8 mouse cellular contexts compared by ENCODE assay signal in genomic region chr11:100759611-100760233, GRCm38 (mm10). TPM values are rescaled to one million over a fixed set of nuclear protein-coding genes. Genes with fewer than 3 reads are reported as not detected.
DNase-seq lines count a peak whose midpoint lies in the region; ATAC-seq and TF ChIP-seq lines count a peak whose summit lies in the region.

Kcnh4 (minus strand) TSS chr11:100759942.

- WGBS in heart, embryonic 10.5 days, result 2% methylated on average over 40 of the region's 51 CpGs
- WGBS in heart, postnatal 0 days, result 2% methylated on average over 50 of the region's 51 CpGs
- 1% methylated on average over 48 of the region's 51 CpGs for WGBS in neural tube, embryonic 14.5 days

- peaks cover 26% of the 10 kb centered on the region for H3K4me1 ChIP-seq in heart, embryonic 10.5 days
- H3K4me1 ChIP-seq in heart, postnatal 0 days (ENCODE audit: control insufficient read depth, insufficient read depth), result 0 out of 2 replicates have a peak, but pooled peaks cover 5% of the 10 kb centered on the region
- no peaks in the 10 kb centered on the region for H3K4me1 ChIP-seq in neural tube, embryonic 14.5 days (ENCODE audit: control insufficient read depth, insufficient read depth, low read length)

- peak within 1 kb of the TSS; percentile 10; the same call in 1 of the 2 replicates for H3K4me2 ChIP-seq in heart, postnatal 0 days (ENCODE audit: low read depth, low read length)
- H3K4me2 ChIP-seq in neural tube, embryonic 14.5 days (ENCODE audit: low read depth, low read length), result peak within 1 kb of the TSS; percentile 62

- H3K27ac ChIP-seq in heart, embryonic 10.5 days, result no peak within 1 kb of the TSS
- H3K27ac ChIP-seq in heart, postnatal 0 days (ENCODE audit: low read depth), result no peak within 1 kb of the TSS
- 0 out of 2 replicates have a peak within 1 kb of the TSS, but pooled peaks have one; percentile 28 for H3K27ac ChIP-seq in neural tube, embryonic 14.5 days (ENCODE audit: low read depth, low read length)

- TF ChIP-seq CTCF in heart, postnatal 0 days (IDR thresholded peaks at IDR 0.05; ENCODE audit: low read depth), result no peak

- no peak for DNase-seq in heart, embryonic 10.5 days (ENCODE audit: low spot score)
- no peak for DNase-seq in heart, adult 8-10 months (ENCODE audit: low spot score)
- peak; percentile 25 for DNase-seq in embryo, embryonic 9.5 days (ENCODE audit: extremely low spot score)
- DNase-seq in heart, postnatal 0 days (ENCODE audit: low spot score), result no peak
- peak; percentile 85 to 87 for DNase-seq in layer of hippocampus, adult 8-10 months (ENCODE audit: low spot score in 2 of 2)
- peak; percentile 76 to 85 for DNase-seq in lung, adult 18-20 months
- peak; percentile 62 to 78 for DNase-seq in thymus, adult 18-20 months

- TF ChIP-seq EP300 in heart, postnatal 0 days (IDR thresholded peaks at IDR 0.05; ENCODE audit: low read depth), result no peak

- H3K4me3 ChIP-seq in heart, embryonic 10.5 days, result peak within 1 kb of the TSS; percentile 47
- H3K4me3 ChIP-seq in heart, postnatal 0 days (ENCODE audit: low read depth, low read length), result 0 out of 2 replicates have a peak within 1 kb of the TSS, but pooled peaks have one; percentile 0
- peak within 1 kb of the TSS; percentile 56 for H3K4me3 ChIP-seq in neural tube, embryonic 14.5 days (ENCODE audit: low read depth, low read length)

- no peak for ATAC-seq in heart, postnatal 0 days (ENCODE audit: insufficient read depth, low read depth)
- peak; percentile 54 for ATAC-seq in neural tube, embryonic 14.5 days (ENCODE audit: low read depth)

- no peaks in the 10 kb centered on the region for H3K9me3 ChIP-seq in heart, embryonic 10.5 days
- no peaks in the 10 kb centered on the region for H3K9me3 ChIP-seq in heart, postnatal 0 days (replicated peaks; ENCODE audit: control insufficient read depth, low read length)
- no peaks in the 10 kb centered on the region for H3K9me3 ChIP-seq in neural tube, embryonic 14.5 days (ENCODE audit: control insufficient read depth, low read length)

- no peaks in the 10 kb centered on the region for H3K36me3 ChIP-seq in heart, embryonic 10.5 days
- no peaks in the 10 kb centered on the region for H3K36me3 ChIP-seq in heart, postnatal 0 days (replicated peaks; ENCODE audit: control insufficient read depth, insufficient read depth, low read length)
- no peaks in the 10 kb centered on the region for H3K36me3 ChIP-seq in neural tube, embryonic 14.5 days (ENCODE audit: control insufficient read depth, insufficient read depth, low read length)

- no peak within 1 kb of the TSS for H3K9ac ChIP-seq in heart, postnatal 0 days (replicated peaks; ENCODE audit: low read depth, low read length)
- peak within 1 kb of the TSS; percentile 58 for H3K9ac ChIP-seq in neural tube, embryonic 14.5 days (replicated peaks; ENCODE audit: low read depth, low read length)

- H3K27me3 ChIP-seq in heart, embryonic 10.5 days (ENCODE audit: insufficient read depth, poor library complexity, severe bottlenecking), result peaks cover 82% of the 10 kb centered on the region
- peaks cover 45% of the 10 kb centered on the region for H3K27me3 ChIP-seq in heart, postnatal 0 days (ENCODE audit: control insufficient read depth, insufficient read depth, low read length)
- H3K27me3 ChIP-seq in neural tube, embryonic 14.5 days (ENCODE audit: control insufficient read depth, insufficient read depth, low read length), result peaks cover 8% of the 10 kb centered on the region; the same call in 1 of the 2 replicates

RNA-seq across cellular contexts. Expression of gene Kcnh4, which starts in this region (rescaled TPM):
- not detected in 2 replicates for polyA plus RNA-seq in heart, embryonic 10.5 days (2016; fragmentation: Nextera tagmentation; extraction: Ambion mirVana)
- total RNA-seq in heart, adult 8-10 months (2022), result not detected
- not detected in 2 replicates for total RNA-seq in heart, postnatal 0 days (2014; rRNA removed; ENCODE audit: low replicate concordance)
- polyA plus RNA-seq in heart, postnatal 0 days (2015; fragmentation: Nextera tagmentation; extraction: Ambion mirVana), result not detected in 2 replicates
- 1 to 10 TPM; 2.3 to 3.4 (median 2.7) TPM for total RNA-seq in layer of hippocampus, adult 8-10 months (2022)
- 6.4 and 10.1 TPM in 2 replicates for polyA plus RNA-seq in neural tube, embryonic 14.5 days (2014; fragmentation: Nextera tagmentation; extraction: Ambion mirVana)

Comparison
In these comparisons a context has a peak if more than half of its experiments do, and no peak if none do; other contexts are left out.
1. DNase-seq: peak in embryo, embryonic 9.5 days (single experiment), layer of hippocampus, adult 8-10 months (2 of 2), lung, adult 18-20 months (2 of 2) and thymus, adult 18-20 months (2 of 2); none in heart, embryonic 10.5 days (single experiment), heart, adult 8-10 months (single experiment) and heart, postnatal 0 days (single experiment).
2. H3K4me3 ChIP-seq: peak in every context shown above with its lines; median percentile 56 in neural tube, embryonic 14.5 days; 47 in heart, embryonic 10.5 days; 0 in heart, postnatal 0 days.